Mouse (Mus musculus) cortical plate, adult 2 months (tissue): Measurements from ENCODE around the gene B3galt6. TPM values are rescaled to one million over a fixed set of nuclear protein-coding genes. Genes with fewer than 3 reads are reported as not detected.

Source experiments
- H3K27ac ChIP-seq: fragments of 200-500 bp; 2 replicates; pipeline ENCODE4 v1.5.1; 2012; ENCODE audit warnings: low read length, control low read depth, inconsistent platforms; ENCODE audit not compliant: insufficient read depth
- H3K4me1 ChIP-seq: fragments of 200-500 bp; 2 replicates; pipeline ENCODE4 v1.6.1; 2011; ENCODE audit warnings: low read length; ENCODE audit not compliant: control insufficient read depth, insufficient read depth
- H3K4me3 ChIP-seq: fragments of 200-500 bp; 2 replicates; pipeline ENCODE4 v1.5.1; 2011; ENCODE audit warnings: mild to moderate bottlenecking, low read length, control low read depth; ENCODE audit not compliant: insufficient read depth
- CTCF ChIP-seq: fragments of 200-500 bp; IDR thresholded peaks from 2 replicates; pipeline ENCODE4 v1.5.1; 2011; ENCODE audit warnings: mild to moderate bottlenecking, control low read depth, low read length; ENCODE audit not compliant: insufficient read depth; ENCODE audit errors: extremely low read depth
- POLR2A ChIP-seq: fragments of 200-500 bp; IDR thresholded peaks from 2 replicates; pipeline ENCODE4 v1.6.1; 2011; ENCODE audit warnings: mild to moderate bottlenecking, low read length, control low read depth; ENCODE audit not compliant: insufficient read depth; ENCODE audit errors: extremely low read depth
- polyA plus RNA-seq: library from polyadenylated mRNA; depleted of rRNA; stranded (reverse); fragments of >200 nt; gene quantifications from 2 replicates; pipeline ENCODE4 v1.2.3, GENCODE M21; 2012; rRNA removed

Gene B3galt6
- polyA plus RNA-seq, 1 experiment, result 8.9 TPM

DNA sequence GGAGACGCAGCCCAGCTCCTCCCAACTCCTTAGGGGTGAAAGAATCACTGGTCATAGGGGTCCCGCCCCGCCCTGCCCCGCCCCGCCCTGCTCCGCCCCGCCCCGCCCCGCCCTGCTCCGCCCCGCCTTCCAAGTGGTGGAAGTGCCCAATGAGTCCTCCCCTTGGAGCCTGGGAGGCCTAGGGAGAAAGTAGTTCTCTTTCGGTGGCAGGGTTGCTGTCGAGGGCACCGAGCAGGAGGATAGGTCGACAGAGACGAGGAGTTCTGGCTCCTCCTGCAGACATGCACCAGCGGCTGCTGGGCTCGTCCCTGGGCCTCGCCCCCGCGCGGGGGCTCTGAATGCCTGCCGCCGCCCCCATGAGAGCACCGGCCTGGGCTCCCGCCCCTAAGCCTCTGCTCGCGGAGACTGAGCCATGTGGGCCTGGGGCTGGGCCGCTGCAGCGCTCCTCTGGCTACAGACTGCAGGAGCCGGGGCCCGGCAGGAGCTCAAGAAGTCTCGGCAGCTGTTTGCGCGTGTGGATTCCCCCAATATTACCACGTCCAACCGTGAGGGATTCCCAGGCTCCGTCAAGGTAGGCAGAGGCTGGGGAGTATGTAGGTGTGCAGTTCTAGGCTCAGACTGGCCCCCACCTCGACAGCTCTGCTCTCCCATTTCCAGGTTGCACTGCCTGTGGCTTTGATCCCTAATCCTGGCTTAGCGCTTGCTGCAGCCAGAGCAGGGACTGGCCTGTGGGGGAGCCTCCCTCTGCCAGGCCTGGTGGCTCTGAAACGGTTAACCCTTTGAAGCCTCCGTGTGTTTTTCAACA, 30.1 kb downstream of the B3galt6 start, which contains the start of gene C1qtnf12:
TSS of gene C1qtnf12 (plus strand) at position 152 of the 805 bp plus-strand sequence.
- no peak within 1 kb of the TSS for H3K27ac ChIP-seq
- peak within 1 kb of the TSS; percentile 54 for H3K4me3 ChIP-seq
- no peaks in the 10 kb centered on the region; the same call in 1 of the 2 replicates for H3K4me1 ChIP-seq
- TF ChIP-seq POLR2A, result peak; percentile 52; the same call in 1 of the 2 replicates
- TF ChIP-seq CTCF, result no peak

DNA sequence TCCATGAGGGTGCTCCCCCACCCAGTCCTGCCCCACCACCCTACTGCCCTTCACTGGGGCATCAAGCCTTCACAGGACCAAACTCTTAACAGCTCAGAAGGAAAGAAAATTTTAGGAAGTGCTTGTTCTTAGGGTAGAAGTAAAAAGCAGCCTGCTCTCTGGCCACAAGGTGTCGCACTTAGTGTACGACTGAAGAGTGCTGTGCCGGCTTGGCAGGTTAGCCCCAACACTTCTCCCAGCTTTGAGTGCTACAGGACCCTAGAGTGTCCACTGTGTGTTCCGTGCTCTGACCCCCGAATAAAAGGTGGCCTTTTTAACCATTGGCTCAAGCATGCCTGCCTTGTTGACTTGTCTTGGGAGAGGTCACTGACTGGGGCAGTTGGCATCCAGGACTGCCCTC, 33.2 kb downstream of the B3galt6 start:
- TF ChIP-seq CTCF (peak; percentile 75), POLR2A (no peak)
- Histone ChIP-seq H3K4me3 (no peak overlapping the region), H3K4me1 (no peaks in the 10 kb centered on the region; the same call in 1 of the 2 replicates), H3K27ac (no peak overlapping the region)

DNA sequence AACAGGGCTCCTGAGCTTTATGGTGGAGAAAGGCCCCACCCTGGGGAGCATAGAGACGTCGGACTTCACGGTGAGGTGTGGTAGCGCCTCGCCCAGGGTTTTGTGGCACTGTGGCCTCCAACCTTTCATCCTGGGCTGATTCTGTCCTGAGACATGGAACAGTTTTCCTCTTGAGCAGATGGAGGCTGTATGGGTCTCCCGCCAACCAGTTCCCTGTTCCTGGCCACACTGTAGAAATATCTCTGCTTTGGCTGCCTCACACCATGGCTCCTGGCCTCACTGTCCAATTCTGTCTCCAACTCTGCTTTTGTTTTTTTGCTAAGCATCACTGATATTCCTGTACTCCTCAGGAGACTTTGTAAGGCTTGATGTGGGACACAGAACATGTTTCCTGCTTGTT, 37.0 kb downstream of the B3galt6 start:
- no peak overlapping the region for H3K27ac ChIP-seq
- no peak overlapping the region for H3K4me3 ChIP-seq
- TF ChIP-seq CTCF, result no peak
- TF ChIP-seq POLR2A, result no peak
- no peaks in the 10 kb centered on the region for H3K4me1 ChIP-seq

- no peak overlapping the region for H3K27ac ChIP-seq
- no peak for TF ChIP-seq POLR2A
- TF ChIP-seq CTCF, result no peak
- no peak overlapping the region for H3K4me3 ChIP-seq
- H3K4me1 ChIP-seq, result peaks cover 11% of the 10 kb centered on the region
Measured at GRCm38 (mm10) chr4:155947094-155947493, 45.4 kb downstream of the B3galt6 start.

- H3K4me1 ChIP-seq, result peaks cover 11% of the 10 kb centered on the region
- H3K27ac ChIP-seq, result no peak overlapping the region
- TF ChIP-seq CTCF (no peak), POLR2A (no peak)
- H3K4me3 ChIP-seq, result peak overlapping the region; percentile 48
Measured at GRCm38 (mm10) chr4:155944271-155944670, 48.2 kb downstream of the B3galt6 start.

DNA sequence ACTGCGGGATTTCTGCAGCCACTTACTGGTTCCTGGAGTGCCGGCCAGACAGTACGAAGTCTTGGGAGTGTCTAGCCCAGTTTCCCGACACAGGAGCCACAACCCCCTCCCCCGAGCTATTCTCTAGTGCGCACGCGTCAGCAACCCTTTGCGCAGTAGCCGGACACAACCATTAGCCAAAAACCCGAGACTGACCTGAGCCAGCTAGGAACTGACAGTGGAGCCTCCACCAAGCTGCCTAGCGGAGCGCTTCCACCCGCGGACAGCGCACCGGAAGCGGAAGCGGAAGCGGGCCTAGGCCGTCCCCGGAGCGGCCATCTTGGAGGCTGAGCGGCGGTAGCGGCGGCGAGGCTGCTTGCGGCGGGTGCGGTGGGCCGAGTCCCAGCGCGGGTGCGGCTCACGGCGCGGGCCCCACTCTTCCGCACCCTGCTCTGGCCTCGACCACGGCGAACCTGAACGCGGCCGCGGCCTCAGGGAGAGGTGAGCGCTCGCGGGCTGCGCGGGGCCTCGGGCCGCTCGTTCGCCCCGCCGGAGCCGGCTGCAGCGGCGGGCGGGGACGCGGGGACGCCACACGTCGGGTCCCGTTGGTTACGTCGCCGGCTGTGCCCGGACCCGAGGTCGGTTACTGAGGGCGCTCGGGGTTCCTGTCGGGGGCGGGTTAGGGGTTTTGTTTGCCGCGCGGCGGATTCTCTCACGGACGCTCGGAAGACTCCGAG, 48.8 kb downstream of the B3galt6 start, which contains the start of gene Ube2j2:
TSS of gene Ube2j2 (plus strand) at position 298 of the 716 bp plus-strand sequence.
- H3K4me3 ChIP-seq, result peak within 1 kb of the TSS; percentile 48
- H3K27ac ChIP-seq, result peak within 1 kb of the TSS; percentile 56
- TF ChIP-seq CTCF, result no peak
- TF ChIP-seq POLR2A, result peak; percentile 75; the same call in 1 of the 2 replicates

DNA sequence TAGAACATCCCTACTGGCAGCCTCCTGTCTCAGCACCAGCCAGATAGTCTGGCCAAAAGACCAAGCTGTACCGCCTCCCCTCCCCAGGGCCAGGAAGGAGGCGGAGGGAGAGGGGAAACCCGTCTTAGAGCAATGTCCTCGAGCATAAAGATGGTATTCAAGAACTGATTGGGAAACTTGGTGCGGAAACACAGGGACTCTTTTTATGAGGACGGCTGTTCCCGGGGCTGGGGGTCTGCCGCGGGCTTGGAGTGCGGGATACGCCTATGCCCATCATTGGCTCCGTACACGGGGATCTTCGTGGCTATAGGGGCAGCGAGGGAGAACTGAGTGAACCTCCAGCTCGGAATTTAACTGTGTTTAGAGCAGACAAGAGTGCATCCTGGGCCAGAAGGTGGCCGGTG, 49.4 kb downstream of the B3galt6 start:
- Histone ChIP-seq H3K27ac (peak overlapping the region; percentile 56), H3K4me1 (peaks cover 11% of the 10 kb centered on the region), H3K4me3 (peak overlapping the region; percentile 48)
- TF ChIP-seq CTCF (no peak), POLR2A (0 out of 2 replicates have a peak, but pooled peaks have one; percentile 5)

More for the DNA sequence above, 48.8 kb downstream of the B3galt6 start, which contains the start of gene Ube2j2:
- H3K4me1 ChIP-seq, result peaks cover 11% of the 10 kb centered on the region

Other genes with a start within 250 kb of the B3galt6 start
- gene Atad3a, start 231.6 kb downstream of the B3galt6 start, polyA plus RNA-seq, result 84.4 and 93.0 TPM in 2 replicates
- gene Vwa1, start 218.0 kb downstream of the B3galt6 start, polyA plus RNA-seq, result 29.8 and 32.1 TPM in 2 replicates
- 39.2 and 50.5 TPM in 2 replicates for gene Tmem88b, start 206.8 kb downstream of the B3galt6 start, polyA plus RNA-seq
- gene Ankrd65, start 202.2 kb downstream of the B3galt6 start, polyA plus RNA-seq, result not detected in 2 replicates
- 105 and 110 TPM in 2 replicates for gene Mrpl20, start 189.8 kb downstream of the B3galt6 start, polyA plus RNA-seq
- gene Ccnl2, start 180.2 kb downstream of the B3galt6 start, polyA plus RNA-seq, result 112 and 121 TPM in 2 replicates
- 128 and 131 TPM in 2 replicates for gene Aurkaip1, start 161.4 kb downstream of the B3galt6 start, polyA plus RNA-seq
- 14.9 and 15.7 TPM in 2 replicates for gene Mxra8, start 153.0 kb downstream of the B3galt6 start, polyA plus RNA-seq
- 133 and 145 TPM in 2 replicates for gene Dvl1, start 145.2 kb downstream of the B3galt6 start, polyA plus RNA-seq
- gene Tas1r3, start 129.3 kb downstream of the B3galt6 start, polyA plus RNA-seq, result 0.17 and 0.23 TPM in 2 replicates
- 19.7 and 21.9 TPM in 2 replicates for gene Cptp, start 123.2 kb downstream of the B3galt6 start, polyA plus RNA-seq
- 39.4 and 42.5 TPM in 2 replicates for gene Ints11, start 123.1 kb downstream of the B3galt6 start, polyA plus RNA-seq
- gene Pusl1, start 100.9 kb downstream of the B3galt6 start, polyA plus RNA-seq, result 90.6 and 94.2 TPM in 2 replicates
- 136 and 142 TPM in 2 replicates for gene Acap3, start 100.8 kb downstream of the B3galt6 start, polyA plus RNA-seq
- gene Ube2j2, start 48.8 kb downstream of the B3galt6 start, polyA plus RNA-seq, result 72.6 and 75.2 TPM in 2 replicates
- gene C1qtnf12, start 30.3 kb downstream of the B3galt6 start, polyA plus RNA-seq, result 19.3 and 22.2 TPM in 2 replicates
- gene Sdf4, start 223 bp upstream of the B3galt6 start, polyA plus RNA-seq, result 122 and 126 TPM in 2 replicates
- 3.4 and 4.0 TPM in 2 replicates for gene Tnfrsf4, start 21.2 kb upstream of the B3galt6 start, polyA plus RNA-seq
- 0.17 and 0.34 TPM in 2 replicates for gene Tnfrsf18, start 33.5 kb upstream of the B3galt6 start, polyA plus RNA-seq
- 0.10 and 0.34 TPM in 2 replicates for gene Ttll10, start 66.8 kb upstream of the B3galt6 start, polyA plus RNA-seq
- gene 9430015G10Rik, start 117.3 kb upstream of the B3galt6 start, polyA plus RNA-seq, result 34.8 and 38.8 TPM in 2 replicates
- 2.0 and 2.1 TPM in 2 replicates for gene Rnf223, start 137.9 kb upstream of the B3galt6 start, polyA plus RNA-seq
- 186 and 206 TPM in 2 replicates for gene Agrn, start 204.8 kb upstream of the B3galt6 start, polyA plus RNA-seq
- gene Isg15, start 208.2 kb upstream of the B3galt6 start, polyA plus RNA-seq, result 5.6 and 8.8 TPM in 2 replicates
- gene AW011738, start 210.7 kb upstream of the B3galt6 start, polyA plus RNA-seq, result 3.5 and 3.7 TPM in 2 replicates
- gene Perm1, start 223.2 kb upstream of the B3galt6 start, polyA plus RNA-seq, result 0.57 and 0.65 TPM in 2 replicates
- 70.6 and 79.0 TPM in 2 replicates for gene Plekhn1, start 242.2 kb upstream of the B3galt6 start, polyA plus RNA-seq
- 94.2 and 95.6 TPM in 2 replicates for gene Noc2l, start 243.4 kb upstream of the B3galt6 start, polyA plus RNA-seq